Mouse (Mus musculus): Measurements from ENCODE around the gene Olfr433.
"Not testable (repeated sequence)": the region's sequence is repeated elsewhere in the genome, so short reads cannot be mapped to it uniquely, and the experiment has no call there.

Olfr433 gene

DNA sequence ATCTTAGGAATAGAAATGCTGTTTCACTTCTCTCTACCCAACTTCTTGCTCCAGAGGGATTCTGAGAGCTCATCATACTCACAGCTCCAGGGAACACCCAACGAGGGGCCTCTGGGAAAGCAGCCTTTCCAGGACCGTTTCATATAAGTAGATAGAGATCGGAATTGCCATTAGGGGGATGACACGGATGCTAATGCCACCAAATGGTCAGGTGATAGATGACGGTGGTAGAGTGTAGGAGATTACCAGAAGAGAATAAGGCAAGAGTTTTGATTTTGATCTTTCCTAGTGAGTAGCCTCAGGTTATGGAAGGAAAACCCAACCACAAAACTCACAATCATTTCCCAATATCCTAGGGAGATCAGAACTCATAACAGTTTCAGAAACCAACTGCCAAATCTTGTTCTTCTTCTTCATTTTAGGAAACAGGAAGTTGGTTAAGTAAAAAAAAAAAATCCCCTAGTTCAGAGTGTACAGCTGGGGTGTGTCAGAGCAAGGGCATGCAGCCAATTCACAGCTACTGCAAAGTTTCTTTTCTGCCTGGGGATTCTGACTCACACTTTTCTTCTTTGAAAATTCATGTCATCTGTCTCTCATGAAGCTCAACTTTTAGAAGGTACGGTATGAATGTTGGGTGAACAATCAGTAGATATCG is at the start of gene Olfr433:
Gene Olfr433, plus strand, starts transcription at position 183 of the 655 bp plus-strand sequence.
- DNase-seq = peak; percentile 27 to 45

GRCm38 (mm10) chr1:173995003-173995402 is 45.5 kb upstream of the Olfr433 start:
- no peak for DNase-seq

DNA sequence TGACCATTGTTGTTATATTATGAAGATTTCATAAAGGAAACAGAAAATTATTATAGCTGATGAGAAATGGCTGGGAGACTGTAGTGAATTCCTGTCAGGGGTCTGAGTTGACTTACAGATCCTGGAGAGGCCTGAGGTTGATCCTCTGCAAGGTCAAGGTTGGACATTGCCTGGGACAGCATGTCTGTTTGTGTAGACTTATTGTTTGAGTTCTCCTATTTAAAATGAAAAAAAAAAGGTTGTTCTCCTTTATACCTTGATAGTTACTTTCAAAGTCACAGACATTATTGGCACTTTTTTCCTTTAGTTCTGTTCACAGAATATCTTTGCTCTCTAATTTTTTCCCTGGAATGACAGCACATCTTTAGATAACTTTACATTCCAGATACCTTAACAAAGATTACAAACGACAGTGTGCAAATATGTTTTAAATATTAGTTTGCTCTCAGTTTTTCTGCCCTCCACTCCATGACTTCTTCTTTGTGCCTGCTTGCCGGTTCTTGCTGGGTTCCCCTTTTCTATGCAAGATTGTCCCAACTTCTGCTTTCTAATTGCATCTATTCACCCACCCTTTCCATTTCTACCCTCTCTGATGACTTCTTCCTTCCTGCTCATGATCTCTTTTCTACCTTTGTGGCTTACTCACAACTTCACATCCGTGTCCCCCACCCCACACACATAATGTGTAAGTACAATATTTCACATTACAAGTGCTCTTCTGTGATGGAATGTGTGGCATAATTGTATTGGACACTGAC is 36.0 kb upstream of the Olfr433 start:
- not testable (repeated sequence) for DNase-seq

- not testable (repeated sequence) for DNase-seq
These were observed 33.5 kb upstream of the Olfr433 start for GRCm38 (mm10) chr1:174007050-174007449.

- DNase-seq = no peak
These were observed 8.8 kb upstream of the Olfr433 start, which contains the start of gene Ifi205 for GRCm38 (mm10) chr1:174031698-174032097. Gene Ifi205 (minus strand): TSS chr1:174031810.

DNA sequence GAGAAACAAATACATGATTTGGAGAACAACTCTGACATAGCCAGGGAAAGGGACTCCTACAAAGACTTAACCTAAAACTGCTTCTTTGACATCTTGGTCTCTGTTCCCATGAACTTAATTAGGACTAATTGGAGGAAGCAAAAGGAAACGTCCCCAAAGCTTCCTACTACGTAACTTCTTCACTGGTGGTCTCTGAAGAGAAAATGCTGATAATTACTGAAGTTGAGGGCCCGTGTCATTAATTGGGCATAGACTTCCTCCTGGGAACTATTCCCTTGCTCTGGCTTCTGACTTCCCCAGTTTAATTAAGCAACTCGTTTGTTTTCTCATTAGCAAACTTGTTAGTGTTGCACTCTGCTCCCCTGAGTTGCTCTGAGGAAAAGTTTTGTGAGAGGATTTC is 4.7 kb upstream of the Olfr433 start:
- no peak for DNase-seq

GRCm38 (mm10) chr1:174038480-174038879 is 2.0 kb upstream of the Olfr433 start:
- DNase-seq = no peak

GRCm38 (mm10) chr1:174042091-174042884 is 1.8 kb downstream of the Olfr433 start:
- not testable (repeated sequence) for DNase-seq

- no peak for DNase-seq
These were observed 3.9 kb downstream of the Olfr433 start for GRCm38 (mm10) chr1:174044431-174044830.

- DNase-seq = not testable (repeated sequence)
These were observed 7.7 kb downstream of the Olfr433 start for GRCm38 (mm10) chr1:174048227-174048626.

DNA sequence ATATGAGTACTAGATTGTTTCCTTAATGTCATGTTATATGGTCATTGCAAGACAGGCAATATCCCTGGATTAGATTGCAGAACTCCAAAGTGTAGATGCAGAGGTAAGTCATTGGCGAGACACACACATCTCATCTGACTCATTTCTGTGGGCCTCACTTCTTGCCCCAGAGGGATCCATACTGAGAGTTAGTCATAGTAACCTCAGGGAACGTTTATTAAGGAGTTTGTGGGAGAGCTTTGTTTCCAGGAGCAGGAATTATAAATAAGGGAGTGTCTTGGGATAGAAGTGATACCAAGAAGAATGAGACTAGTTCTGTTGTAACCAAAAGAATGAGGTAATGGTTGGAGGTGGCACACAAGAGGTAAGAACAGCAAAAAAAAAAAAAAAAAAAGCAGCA is 8.4 kb downstream of the Olfr433 start, which contains the start of gene Olfr432:
Gene Olfr432, plus strand, starts transcription at position 313 of the 400 bp plus-strand sequence.
- DNase-seq = no peak

DNA sequence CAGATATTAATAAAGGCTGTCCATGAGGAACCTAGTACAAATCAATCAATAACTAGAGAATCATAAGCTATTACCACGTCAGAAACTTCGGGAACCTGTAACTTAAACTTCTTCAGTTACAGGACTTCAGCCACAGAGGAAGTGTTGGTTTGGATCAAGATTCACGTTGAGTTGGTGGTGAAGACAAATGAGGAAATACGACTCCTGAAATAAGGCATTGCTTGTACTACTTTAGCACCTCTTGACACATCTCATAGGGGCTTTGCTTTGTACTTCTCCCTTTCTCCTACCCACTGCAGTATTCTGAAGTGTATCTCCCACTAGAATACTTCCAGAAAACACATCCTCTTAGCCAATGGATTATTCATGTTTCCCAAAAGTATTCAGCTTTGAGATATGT is 8.9 kb downstream of the Olfr433 start:
- not testable (repeated sequence) for DNase-seq

- DNase-seq = no peak
These were observed 10.0 kb downstream of the Olfr433 start for GRCm38 (mm10) chr1:174050532-174050931.

GRCm38 (mm10) chr1:174051515-174051914 is 11.0 kb downstream of the Olfr433 start:
- no peak for DNase-seq

GRCm38 (mm10) chr1:174051931-174052536 is 11.5 kb downstream of the Olfr433 start:
- no peak for DNase-seq

GRCm38 (mm10) chr1:174052981-174053380 is 12.5 kb downstream of the Olfr433 start:
- no peak for DNase-seq

GRCm38 (mm10) chr1:174055248-174055647 is 14.7 kb downstream of the Olfr433 start:
- DNase-seq = no peak

DNA sequence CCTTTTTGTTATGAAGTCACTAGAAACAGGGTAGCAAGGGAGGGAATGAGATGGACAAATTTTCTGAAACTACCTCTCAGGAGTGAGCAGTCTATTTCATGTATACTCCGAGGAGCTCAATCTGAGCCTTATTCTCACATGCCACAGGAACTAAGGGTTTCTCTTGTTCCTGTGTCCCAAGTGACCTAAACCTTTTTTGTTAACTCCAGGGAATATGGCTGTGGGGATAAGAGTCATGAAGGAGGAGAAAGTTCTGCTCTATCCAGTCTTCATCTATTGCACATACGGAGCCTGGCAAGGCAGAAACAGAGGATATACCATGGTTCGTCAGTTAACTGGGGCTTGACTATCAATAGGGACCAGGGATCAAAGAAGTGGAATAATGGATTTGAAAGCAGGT is 25.8 kb downstream of the Olfr433 start, which contains the start of gene Olfr430:
Gene Olfr430, plus strand, starts transcription at position 301 of the 400 bp plus-strand sequence.
- DNase-seq = no peak

- no peak for DNase-seq
These were observed 43.5 kb downstream of the Olfr433 start, which contains the start of gene Olfr429 for GRCm38 (mm10) chr1:174084031-174084430. Gene Olfr429 (plus strand): TSS chr1:174084331.
